Mouse (Mus musculus) lung, embryonic 14.5 days (tissue): Measurements from ENCODE around the gene Zfp663. TPM values are rescaled to one million over a fixed set of nuclear protein-coding genes. Genes with fewer than 3 reads are reported as not detected.

Experiments
- ATAC-seq: fragments of 200-750 bp; cut with Nextera tagmentation; 2 replicates; pipeline ENCODE4 v1.8.0; 2017; ENCODE audit warnings: mild to moderate bottlenecking, moderate TSS enrichment, moderate library complexity; ENCODE audit not compliant: insufficient read depth
- DNase-seq: peaks from one replicate; pipeline ENCODE4 v3.0.0-alpha.2; 2015
- H3K27ac ChIP-seq: fragments of 300-500 bp; sonication (generic); 2 replicates; pipeline ENCODE4 v1.5.1; 2014; ENCODE audit warnings: low read depth, mild to moderate bottlenecking, moderate library complexity
- H3K27me3 ChIP-seq: fragments of 300-500 bp; sonication (generic); 2 replicates; pipeline ENCODE4 v1.6.1; 2014; ENCODE audit warnings: low read length, control low read depth; ENCODE audit not compliant: insufficient read depth
- H3K36me3 ChIP-seq: fragments of 300-500 bp; sonication (generic); 2 replicates; pipeline ENCODE4 v1.6.1; 2014; ENCODE audit warnings: control low read depth; ENCODE audit not compliant: insufficient read depth
- H3K4me1 ChIP-seq: fragments of 300-500 bp; sonication (generic); 2 replicates; pipeline ENCODE4 v1.6.1; 2014; ENCODE audit warnings: antibody characterized with exemption, control low read depth; ENCODE audit not compliant: insufficient read depth
- H3K4me2 ChIP-seq: fragments of 300-500 bp; sonication (generic); 2 replicates; pipeline ENCODE4 v1.6.1; 2014; ENCODE audit warnings: mild to moderate bottlenecking
- H3K4me3 ChIP-seq: fragments of 300-500 bp; sonication (generic); 2 replicates; pipeline ENCODE4 v1.5.1; 2014; ENCODE audit warnings: low read depth, low read length
- H3K9ac ChIP-seq: fragments of 300-500 bp; sonication (generic); 2 replicates; pipeline ENCODE4 v1.6.1; 2014
- H3K9me3 ChIP-seq: fragments of 300-500 bp; sonication (generic); 2 replicates; pipeline ENCODE4 v1.6.1; 2016; ENCODE audit warnings: low read depth, low read length, control low read depth
- CTCF ChIP-seq: IDR thresholded peaks from 2 replicates; pipeline ENCODE4 v1.5.1; 2016; ENCODE audit warnings: antibody characterized with exemption, low read depth
- WGBS: fragments of 180-500 bp; shearing (Covaris S2); extraction: QIAGEN DNeasy Blood & Tissue Kit; methylation state at CpG from one replicate; pipeline ENCODE4 v1.1.7; 2014; 5-methylcytosine and 5-hydroxymethylcytosine counted together
- polyA plus RNA-seq: library from polyadenylated mRNA; unstranded; fragments of >200 nt; fragmentation: Nextera tagmentation; extraction: Ambion mirVana; gene quantifications from 2 replicates; pipeline ENCODE4 v1.2.1, GENCODE M21; 2014

The Zfp663 gene
- polyA plus RNA-seq, 1 experiment from 2014 or later, result 1.1 TPM

DNA sequence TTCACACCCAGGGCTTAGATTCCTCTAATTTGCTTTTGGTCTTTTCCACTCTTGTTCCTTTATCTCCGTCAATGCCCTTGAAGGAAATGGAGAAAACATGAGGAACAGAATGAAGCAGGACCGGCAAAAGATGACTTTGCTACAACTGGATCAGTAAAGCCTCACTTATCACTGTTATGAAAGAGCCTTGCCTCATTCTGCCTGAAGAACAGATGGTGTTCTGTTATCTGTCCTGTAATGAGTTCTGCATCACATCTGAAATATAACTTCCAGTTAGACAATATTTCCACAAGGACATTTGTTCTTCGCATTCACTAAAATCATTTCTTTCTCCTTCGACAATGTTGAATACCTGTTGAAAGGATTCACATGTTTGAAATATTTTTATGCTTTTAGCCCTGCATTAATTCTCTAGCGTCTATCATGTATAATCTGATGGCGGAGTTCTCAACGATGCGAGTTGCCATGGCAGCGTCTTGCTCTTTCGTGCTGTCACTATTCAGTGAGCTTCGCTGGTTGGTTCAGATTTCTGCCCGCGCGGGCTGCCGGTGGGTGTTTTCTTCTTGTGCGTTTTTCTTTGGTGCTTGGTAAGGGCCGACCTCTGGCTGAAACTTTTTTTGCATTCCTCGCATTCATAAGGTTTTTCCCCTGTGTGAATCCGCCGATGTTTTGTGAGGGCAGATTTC lies 16.6 kb downstream of the Zfp663 start:
- H3K36me3 ChIP-seq, result no peaks in the 10 kb centered on the region
- WGBS, result 85% methylated on average over 20 of the region's 20 CpGs
- H3K27me3 ChIP-seq, result no peaks in the 10 kb centered on the region
- H3K4me3 ChIP-seq, result no peak overlapping the region
- H3K9me3 ChIP-seq, result peaks cover 12% of the 10 kb centered on the region; the same call in 1 of the 2 replicates
- DNase-seq (no peak), ATAC-seq (no peak)
- no peak overlapping the region for H3K9ac ChIP-seq
- no peak overlapping the region for H3K27ac ChIP-seq
- no peaks in the 10 kb centered on the region for H3K4me1 ChIP-seq
- no peak for TF ChIP-seq CTCF
- H3K4me2 ChIP-seq, result no peak overlapping the region

DNA sequence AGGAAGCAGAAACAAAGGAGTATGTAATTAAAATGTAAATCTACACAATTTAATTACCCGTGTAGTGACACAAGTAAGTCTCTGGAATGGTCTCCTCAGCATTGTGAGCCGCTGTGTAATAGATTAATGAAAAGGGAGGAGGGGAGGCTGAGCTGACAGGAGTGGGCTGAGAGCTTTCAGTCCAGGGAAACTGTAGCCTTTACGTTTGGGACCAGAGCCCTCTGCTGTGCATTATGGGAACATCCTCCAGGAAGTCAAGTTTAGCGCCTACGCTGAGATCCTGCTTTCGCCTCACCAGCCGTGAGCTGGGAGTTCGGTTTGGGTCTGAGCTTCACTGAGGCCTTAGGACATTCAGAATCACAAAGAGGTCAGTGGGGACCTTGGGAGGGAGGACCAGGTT lies 19.1 kb downstream of the Zfp663 start:
- H3K4me1 ChIP-seq, result no peaks in the 10 kb centered on the region
- peak; percentile 65 for TF ChIP-seq CTCF
- WGBS, result 21% methylated on average over 8 of the region's 8 CpGs
- H3K4me3 ChIP-seq, result no peak overlapping the region
- no peaks in the 10 kb centered on the region for H3K27me3 ChIP-seq
- ATAC-seq (no peak), DNase-seq (peak; percentile 78)
- no peak overlapping the region for H3K9ac ChIP-seq
- peaks cover 12% of the 10 kb centered on the region; the same call in 1 of the 2 replicates for H3K9me3 ChIP-seq
- no peaks in the 10 kb centered on the region for H3K36me3 ChIP-seq
- H3K4me2 ChIP-seq, result no peak overlapping the region
- no peak overlapping the region for H3K27ac ChIP-seq

DNA sequence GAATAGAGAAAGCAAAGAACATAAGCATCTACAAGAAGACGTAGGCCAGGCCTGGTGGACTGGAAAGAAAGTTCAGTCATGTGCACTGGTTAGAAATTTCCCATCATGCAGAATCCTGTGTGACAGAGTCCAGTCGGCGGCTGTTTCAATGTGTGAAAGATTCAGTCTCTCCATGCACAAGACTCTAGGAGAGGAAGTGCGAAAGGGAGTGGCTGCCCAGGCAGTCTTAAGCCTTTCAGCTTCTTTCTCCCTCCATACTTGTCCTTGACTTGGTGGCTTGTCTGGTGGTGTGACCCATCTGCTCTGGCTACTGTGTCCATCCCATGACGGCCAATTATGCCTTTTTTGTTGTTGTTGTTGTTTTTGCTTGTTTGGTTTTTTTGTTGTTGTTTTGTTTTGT lies 22.3 kb downstream of the Zfp663 start:
- no peak overlapping the region for H3K4me2 ChIP-seq
- DNase-seq (no peak), ATAC-seq (no peak)
- H3K27me3 ChIP-seq, result no peaks in the 10 kb centered on the region
- no peak overlapping the region for H3K9ac ChIP-seq
- 84% methylated on average over 5 of the region's 5 CpGs for WGBS
- H3K4me1 ChIP-seq, result no peaks in the 10 kb centered on the region
- H3K9me3 ChIP-seq, result no peaks in the 10 kb centered on the region
- TF ChIP-seq CTCF, result no peak
- no peak overlapping the region for H3K4me3 ChIP-seq
- no peaks in the 10 kb centered on the region for H3K36me3 ChIP-seq
- no peak overlapping the region for H3K27ac ChIP-seq

DNA sequence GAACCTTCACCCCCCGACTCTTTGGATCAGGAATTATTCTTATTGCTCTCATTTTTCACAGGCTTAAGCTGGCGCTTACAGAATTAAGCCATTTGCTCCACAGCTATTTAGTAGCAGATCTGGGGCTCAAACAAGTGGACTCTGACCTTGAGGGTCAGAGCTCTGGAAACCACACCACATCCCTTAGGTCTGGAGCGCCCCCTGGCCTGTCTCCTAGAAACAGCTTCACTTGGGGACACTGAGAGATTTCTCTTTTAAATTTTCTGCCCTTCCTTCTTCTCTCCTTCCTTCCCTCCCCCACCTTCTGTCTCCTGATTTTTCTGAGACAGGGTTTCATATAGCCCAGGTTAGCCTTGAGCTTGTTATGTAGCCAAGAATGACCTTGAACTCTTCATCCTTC lies 31.3 kb downstream of the Zfp663 start:
- WGBS, result 32% methylated on average over 3 of the region's 3 CpGs
- DNase-seq (peak; percentile 68), ATAC-seq (no peak)
- H3K9ac ChIP-seq, result no peak overlapping the region
- no peaks in the 10 kb centered on the region for H3K4me1 ChIP-seq
- no peak overlapping the region for H3K4me3 ChIP-seq
- H3K36me3 ChIP-seq, result no peaks in the 10 kb centered on the region
- H3K27ac ChIP-seq, result no peak overlapping the region
- no peaks in the 10 kb centered on the region for H3K27me3 ChIP-seq
- peak; percentile 61 for TF ChIP-seq CTCF
- H3K9me3 ChIP-seq, result no peaks in the 10 kb centered on the region
- H3K4me2 ChIP-seq, result no peak overlapping the region

DNA sequence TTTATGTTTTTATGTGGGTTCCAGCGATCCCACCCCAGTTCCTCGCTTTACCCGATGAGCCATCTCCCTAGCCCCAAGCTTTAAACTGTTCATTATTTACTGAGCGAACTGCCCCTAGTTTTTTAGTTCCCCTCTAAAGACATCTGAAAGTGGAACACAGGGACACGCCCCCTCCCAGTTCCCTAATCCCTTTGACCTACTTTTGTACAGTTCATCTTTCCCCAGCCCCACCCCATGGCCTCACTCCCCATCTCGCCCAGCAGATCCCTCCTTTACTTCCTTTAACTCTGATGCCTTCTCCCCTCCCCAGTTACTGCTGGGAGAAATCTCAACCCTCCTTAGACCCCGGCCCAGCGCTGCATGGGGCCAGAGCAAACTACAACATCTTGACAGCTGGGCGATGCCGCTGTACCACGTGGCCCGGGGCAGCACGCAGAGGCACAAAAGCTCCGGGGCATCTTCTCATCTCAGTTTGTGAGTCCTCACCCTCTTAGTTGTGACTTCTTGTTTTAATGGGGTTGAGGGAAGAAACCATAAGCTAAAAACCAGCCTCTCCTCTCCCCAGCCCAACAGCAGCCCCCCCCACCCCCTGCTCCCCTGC lies 35.8 kb downstream of the Zfp663 start:
- Histone ChIP-seq H3K9me3 (no peaks in the 10 kb centered on the region), H3K36me3 (no peaks in the 10 kb centered on the region), H3K4me3 (no peak overlapping the region), H3K4me2 (no peak overlapping the region), H3K27ac (no peak overlapping the region), H3K27me3 (no peaks in the 10 kb centered on the region), H3K4me1 (no peaks in the 10 kb centered on the region), H3K9ac (no peak overlapping the region)
- no peak for TF ChIP-seq CTCF
- ATAC-seq (no peak), DNase-seq (no peak)
- WGBS, result 47% methylated on average over 14 of the region's 14 CpGs

DNA sequence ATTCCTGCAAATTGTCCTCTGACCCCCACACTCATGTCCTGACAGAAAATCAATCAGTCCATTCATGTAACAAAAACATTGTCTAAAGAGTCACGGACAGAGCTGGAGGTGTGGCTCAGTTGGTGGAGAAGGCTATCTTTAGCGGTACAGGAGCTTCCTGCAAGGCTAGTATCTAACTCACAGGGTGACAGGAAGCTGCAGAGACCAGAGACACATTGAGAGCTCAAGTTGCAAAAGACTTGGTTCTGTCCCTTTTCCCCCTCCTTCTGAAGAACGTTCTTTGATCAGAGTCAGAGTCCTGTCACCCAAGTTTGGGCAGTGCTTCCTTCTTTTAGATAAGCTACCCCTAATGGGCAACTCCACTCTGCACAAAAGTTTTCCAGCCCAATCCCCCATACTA lies 38.8 kb downstream of the Zfp663 start:
- Histone ChIP-seq H3K4me3 (no peak overlapping the region), H3K9ac (no peak overlapping the region), H3K4me2 (no peak overlapping the region), H3K27ac (no peak overlapping the region), H3K9me3 (no peaks in the 10 kb centered on the region), H3K4me1 (peaks cover 9% of the 10 kb centered on the region), H3K36me3 (no peaks in the 10 kb centered on the region), H3K27me3 (no peaks in the 10 kb centered on the region)
- ATAC-seq (no peak), DNase-seq (no peak)
- no peak for TF ChIP-seq CTCF
- 15% methylated on average over 3 of the region's 3 CpGs for WGBS

DNA sequence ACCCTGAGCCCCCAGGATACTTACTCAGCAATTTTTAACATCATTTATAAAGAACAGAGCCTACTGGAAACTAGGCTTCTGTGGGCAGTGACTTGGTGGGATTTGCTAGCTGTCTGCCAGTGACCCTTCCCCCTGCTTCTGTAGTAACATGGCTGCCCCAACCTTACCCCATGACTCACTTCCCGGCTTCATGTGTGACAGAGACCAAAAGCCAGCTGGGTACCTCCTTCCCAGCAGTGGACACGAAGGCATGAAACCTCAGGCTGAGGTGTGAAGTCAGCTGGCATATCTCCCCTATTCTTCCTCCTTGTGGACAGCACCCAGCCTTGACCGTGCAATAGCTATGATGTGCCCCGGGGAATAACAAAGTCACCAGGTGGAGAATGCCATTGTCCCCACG lies 39.8 kb downstream of the Zfp663 start:
- H3K4me2 ChIP-seq, result no peak overlapping the region
- H3K9me3 ChIP-seq, result no peaks in the 10 kb centered on the region
- H3K27me3 ChIP-seq, result no peaks in the 10 kb centered on the region
- H3K27ac ChIP-seq, result no peak overlapping the region
- no peak for ATAC-seq
- WGBS, result 66% methylated on average over 5 of the region's 5 CpGs
- no peak for DNase-seq
- no peaks in the 10 kb centered on the region for H3K36me3 ChIP-seq
- H3K4me3 ChIP-seq, result no peak overlapping the region
- TF ChIP-seq CTCF, result no peak
- H3K9ac ChIP-seq, result no peak overlapping the region
- H3K4me1 ChIP-seq, result peaks cover 12% of the 10 kb centered on the region
